Mouse (Mus musculus) MEL (cell line): ENCODE measurements around the gene Mcm2.

ENCODE experiments used
- CTCF ChIP-seq, 3 experiments: IDR thresholded peaks in 2 of 3; conservative IDR thresholded peaks in 1 of 3; 2 replicates each; pipeline ENCODE4 v1.5.1; 2011 to 2012; ENCODE audit warnings: low read length in 3 of 3, low read depth in 2 of 3, mild to moderate bottlenecking in 2 of 3, improper control_type of control experiment in 1 of 3, inconsistent platforms in 1 of 3, mixed read lengths in 1 of 3, moderate library complexity in 1 of 3; ENCODE audit not compliant: control insufficient read depth in 1 of 3, insufficient read depth in 1 of 3, poor library complexity in 1 of 3, severe bottlenecking in 1 of 3
- ZNF384 ChIP-seq: IDR thresholded peaks from 2 replicates; pipeline ENCODE4 v1.6.1; 2012; ENCODE audit warnings: low read depth, mild to moderate bottlenecking, inconsistent platforms, low read length, improper control_type of control experiment

DNA sequence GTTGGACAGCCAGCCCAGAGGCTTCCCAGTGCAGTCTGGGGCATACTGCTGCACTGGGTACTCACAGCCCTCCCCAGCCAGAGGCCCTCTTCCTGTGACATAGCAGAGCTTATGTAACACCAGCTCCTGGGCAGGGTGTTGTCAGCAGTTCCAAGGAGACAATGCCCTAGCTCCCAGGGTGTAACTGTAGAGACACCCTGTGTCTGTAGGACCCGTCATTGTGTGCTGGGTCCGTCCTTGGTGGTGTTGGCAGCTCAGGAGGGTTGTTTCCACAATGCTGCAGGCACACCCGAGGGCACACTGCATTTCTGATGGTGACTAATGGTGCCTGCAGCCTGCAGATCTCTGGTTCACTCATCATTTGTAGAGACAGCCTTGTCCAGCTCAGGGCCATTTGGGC is 28.3 kb upstream of the Mcm2 start:
- TF ChIP-seq CTCF (IDR thresholded peaks at IDR 0.05 in 2 of 3, conservative IDR thresholded peaks at IDR 0.05 in 1 of 3; ENCODE audit: control insufficient read depth in 1 of 3, insufficient read depth in 1 of 3, low read depth in 2 of 3, low read length in 3 of 3, poor library complexity in 1 of 3, severe bottlenecking in 1 of 3) (no peak), ZNF384 (no peak)
